Mouse (Mus musculus) neural tube, embryonic 11.5 days (tissue): ENCODE measurements around the gene Akr1b10. TPM values are rescaled to one million over a fixed set of nuclear protein-coding genes. Genes with fewer than 3 reads are reported as not detected.

ENCODE experiments used
- ATAC-seq: fragments of 200-750 bp; cut with Nextera tagmentation; 2 replicates; pipeline ENCODE4 v1.8.0; 2017; ENCODE audit warnings: moderate number of reproducible peaks, mild to moderate bottlenecking, moderate TSS enrichment, moderate library complexity; ENCODE audit not compliant: insufficient read depth, low FRiP score, low TSS enrichment
- DNase-seq: peaks from one replicate; pipeline ENCODE4 v3.0.0-alpha.2; 2015; ENCODE audit warnings: low spot score
- H3K27ac ChIP-seq: fragments of 300-500 bp; sonication (generic); 2 replicates; pipeline ENCODE4 v1.5.1; 2014; ENCODE audit warnings: low read depth, mild to moderate bottlenecking, low read length
- H3K27me3 ChIP-seq: fragments of 300-500 bp; sonication (generic); 2 replicates; pipeline ENCODE4 v1.6.1; 2014; ENCODE audit warnings: mild to moderate bottlenecking, low read length, mixed read lengths; ENCODE audit not compliant: control insufficient read depth, insufficient read depth
- H3K36me3 ChIP-seq: fragments of 300-500 bp; sonication (generic); 2 replicates; pipeline ENCODE4 v1.6.1; 2014; ENCODE audit warnings: mild to moderate bottlenecking, low read length, moderate library complexity, mixed read lengths; ENCODE audit not compliant: control insufficient read depth, insufficient read depth
- H3K4me1 ChIP-seq: fragments of 300-500 bp; sonication (generic); 2 replicates; pipeline ENCODE4 v1.6.1; 2014; ENCODE audit warnings: low read length, mixed read lengths; ENCODE audit not compliant: control insufficient read depth, insufficient read depth
- H3K4me2 ChIP-seq: fragments of 300-500 bp; sonication (generic); 2 replicates; pipeline ENCODE4 v1.6.1; 2014; ENCODE audit warnings: low read depth, mild to moderate bottlenecking, moderate library complexity
- H3K4me3 ChIP-seq: fragments of 300-500 bp; sonication (generic); 2 replicates; pipeline ENCODE4 v1.5.1; 2014; ENCODE audit warnings: low read depth, low read length
- H3K9ac ChIP-seq: fragments of 300-500 bp; sonication (generic); 2 replicates; pipeline ENCODE4 v1.6.1; 2014; ENCODE audit warnings: mild to moderate bottlenecking, low read length
- H3K9me3 ChIP-seq: fragments of 300-500 bp; sonication (generic); 2 replicates; pipeline ENCODE4 v1.6.1; 2016; ENCODE audit warnings: low read length; ENCODE audit not compliant: control insufficient read depth
- WGBS: fragments of 180-500 bp; shearing (Covaris S2); extraction: QIAGEN DNeasy Blood & Tissue Kit; methylation state at CpG from one replicate; pipeline ENCODE4 v1.1.7; 2014; 5-methylcytosine and 5-hydroxymethylcytosine counted together
- polyA plus RNA-seq: library from polyadenylated mRNA; unstranded; fragments of >200 nt; fragmentation: Nextera tagmentation; extraction: Ambion mirVana; gene quantifications from 2 replicates; pipeline ENCODE4 v1.2.1, GENCODE M21; 2014

The Akr1b10 gene
- polyA plus RNA-seq, 1 experiment from 2014 or later, result 15.1 TPM

DNA sequence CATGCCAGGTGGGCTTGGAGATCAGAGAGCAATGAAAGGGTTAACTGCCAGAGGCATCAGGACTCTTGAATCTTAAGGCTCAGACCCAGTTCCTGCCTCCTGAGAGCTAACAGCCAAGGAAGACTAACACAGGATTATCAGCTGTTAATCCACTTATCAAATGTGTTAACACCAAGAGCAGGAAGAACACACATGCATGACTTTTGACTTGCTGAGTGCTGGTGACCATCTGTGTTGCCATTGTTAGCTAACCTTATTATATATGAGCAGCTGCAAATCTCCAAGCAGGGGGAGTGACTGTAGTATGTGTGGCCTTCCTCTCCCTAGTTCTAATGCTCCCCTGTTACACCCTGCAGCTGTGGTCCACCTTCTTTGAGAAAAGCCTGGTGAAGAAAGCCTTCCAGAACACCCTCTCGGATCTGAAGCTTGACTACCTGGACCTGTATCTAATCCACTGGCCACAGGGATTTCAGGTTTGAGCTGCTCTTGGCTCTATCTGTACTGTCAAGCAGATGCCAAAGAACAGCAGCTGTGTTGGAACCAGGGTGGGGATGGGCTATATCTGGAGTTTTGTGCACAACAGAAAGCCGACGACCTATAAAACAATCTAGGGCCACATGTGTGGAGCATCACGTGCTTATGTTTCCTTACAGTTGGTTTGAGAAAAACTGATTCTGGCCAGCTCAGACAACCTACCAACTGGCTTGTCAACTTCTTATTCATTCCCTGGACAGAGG, 4.6 kb downstream of the Akr1b10 start:
- no peaks in the 10 kb centered on the region for H3K9me3 ChIP-seq
- no peak for ATAC-seq
- no peaks in the 10 kb centered on the region for H3K27me3 ChIP-seq
- 0 out of 2 replicates have a peak, but pooled peaks cover 7% of the 10 kb centered on the region for H3K4me1 ChIP-seq
- H3K4me2 ChIP-seq, result no peak overlapping the region
- H3K4me3 ChIP-seq, result no peak overlapping the region
- no peak overlapping the region for H3K9ac ChIP-seq
- H3K27ac ChIP-seq, result no peak overlapping the region
- no peaks in the 10 kb centered on the region for H3K36me3 ChIP-seq
- DNase-seq, result no peak
- WGBS, result 91% methylated on average over 4 of the region's 4 CpGs

GRCm38 (mm10) chr6:34395897-34396296, 11.9 kb downstream of the Akr1b10 start:
- Histone ChIP-seq H3K4me1 (no peaks in the 10 kb centered on the region), H3K4me2 (no peak overlapping the region), H3K27me3 (no peaks in the 10 kb centered on the region), H3K9me3 (no peaks in the 10 kb centered on the region), H3K4me3 (no peak overlapping the region), H3K9ac (no peak overlapping the region), H3K27ac (no peak overlapping the region), H3K36me3 (no peaks in the 10 kb centered on the region)
- WGBS, result 81% methylated on average over 5 of the region's 5 CpGs
- ATAC-seq (no peak), DNase-seq (no peak)

DNA sequence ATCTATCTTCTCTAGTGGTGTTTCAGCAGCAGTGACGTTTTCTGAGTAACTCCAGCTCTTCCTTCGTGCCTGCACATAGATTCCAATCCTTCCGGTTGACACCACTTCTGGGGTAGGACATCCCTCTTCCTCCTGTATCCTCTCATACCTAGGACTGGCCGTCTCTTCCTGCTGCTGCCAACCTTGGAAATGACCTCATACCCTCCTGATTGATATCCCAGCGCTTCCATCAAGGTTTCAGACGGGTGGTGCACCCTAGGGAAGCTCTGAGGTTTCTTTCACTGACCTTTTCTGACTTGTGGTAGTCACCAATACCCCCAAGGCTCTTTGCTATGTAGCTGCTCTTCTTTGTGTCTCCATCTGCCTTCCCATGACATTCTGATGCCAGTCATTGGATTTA, 14.4 kb downstream of the Akr1b10 start:
- H3K27me3 ChIP-seq, result no peaks in the 10 kb centered on the region
- no peak for DNase-seq
- no peak overlapping the region for H3K4me3 ChIP-seq
- no peaks in the 10 kb centered on the region for H3K4me1 ChIP-seq
- no peaks in the 10 kb centered on the region for H3K9me3 ChIP-seq
- no peak overlapping the region for H3K9ac ChIP-seq
- WGBS, result 87% methylated on average over 6 of the region's 6 CpGs
- no peak for ATAC-seq
- H3K4me2 ChIP-seq, result no peak overlapping the region
- no peaks in the 10 kb centered on the region for H3K36me3 ChIP-seq
- H3K27ac ChIP-seq, result no peak overlapping the region

DNA sequence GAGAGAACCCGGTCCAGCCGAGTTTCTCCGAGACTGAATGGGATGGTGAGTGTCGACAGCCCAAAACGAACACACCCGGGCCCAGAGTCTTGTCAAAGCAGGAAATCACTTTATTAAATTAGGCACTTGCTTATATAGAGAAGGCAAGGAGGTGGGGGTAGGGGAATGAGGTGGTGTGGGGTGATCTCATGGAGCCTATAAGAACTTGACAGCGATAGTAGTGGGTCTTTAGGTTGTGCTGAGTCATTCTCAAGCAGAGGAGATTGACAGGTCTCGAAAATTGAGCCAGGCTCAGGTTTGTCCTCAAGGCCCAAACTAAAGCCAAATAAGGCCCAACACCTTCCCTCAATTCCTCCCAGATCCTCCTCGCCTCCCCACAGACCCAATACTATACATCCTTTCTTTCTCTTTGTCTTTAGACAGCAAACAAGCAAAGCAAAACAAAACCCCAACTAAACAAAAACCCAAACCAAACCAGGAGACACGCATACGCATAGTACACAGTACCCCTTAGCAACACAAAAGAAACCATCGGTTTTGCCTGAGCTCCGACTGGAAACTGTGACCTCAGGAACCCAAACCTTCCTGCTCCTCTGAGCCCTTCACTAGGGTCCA, 15.7 kb downstream of the Akr1b10 start:
- Histone ChIP-seq H3K36me3 (no peaks in the 10 kb centered on the region), H3K4me3 (no peak overlapping the region), H3K27ac (no peak overlapping the region), H3K4me2 (no peak overlapping the region), H3K9me3 (no peaks in the 10 kb centered on the region), H3K27me3 (no peaks in the 10 kb centered on the region), H3K4me1 (no peaks in the 10 kb centered on the region), H3K9ac (no peak overlapping the region)
- no peak for DNase-seq
- WGBS, result 87% methylated on average over 13 of the region's 13 CpGs
- ATAC-seq, result no peak

- Histone ChIP-seq H3K27ac (no peak overlapping the region), H3K9ac (no peak overlapping the region), H3K9me3 (no peaks in the 10 kb centered on the region), H3K27me3 (no peaks in the 10 kb centered on the region), H3K4me1 (no peaks in the 10 kb centered on the region), H3K36me3 (no peaks in the 10 kb centered on the region), H3K4me2 (no peak overlapping the region), H3K4me3 (no peak overlapping the region)
- WGBS, result 81% methylated on average over 2 of the region's 2 CpGs
- DNase-seq (no peak), ATAC-seq (no peak)
These were observed 16.7 kb downstream of the Akr1b10 start for GRCm38 (mm10) chr6:34400696-34401095.

DNA sequence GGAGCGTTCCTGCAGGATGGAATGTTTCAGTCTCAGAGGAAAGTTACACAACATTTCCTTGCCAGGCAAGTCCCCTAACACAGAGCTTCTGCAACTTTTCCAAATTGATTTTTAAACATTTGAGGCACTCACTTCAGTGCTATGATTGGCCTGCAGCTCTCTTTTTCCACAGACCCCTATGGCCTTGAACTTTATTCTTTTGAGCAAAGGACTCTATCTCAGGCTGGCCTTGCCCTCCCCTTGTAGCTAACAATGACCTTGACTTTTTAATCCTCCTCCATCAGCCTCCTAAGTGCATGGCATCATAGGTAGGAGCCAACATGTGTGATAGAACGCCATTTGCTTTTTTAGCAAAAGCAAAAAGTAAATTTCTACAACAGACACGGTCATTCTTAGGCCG, 22.7 kb downstream of the Akr1b10 start:
- no peaks in the 10 kb centered on the region for H3K36me3 ChIP-seq
- H3K9ac ChIP-seq, result no peak overlapping the region
- ATAC-seq, result no peak
- H3K27ac ChIP-seq, result no peak overlapping the region
- DNase-seq, result no peak
- no peaks in the 10 kb centered on the region for H3K9me3 ChIP-seq
- no peaks in the 10 kb centered on the region for H3K27me3 ChIP-seq
- no peak overlapping the region for H3K4me2 ChIP-seq
- no peaks in the 10 kb centered on the region for H3K4me1 ChIP-seq
- H3K4me3 ChIP-seq, result no peak overlapping the region
- WGBS, result 93% methylated on average over 4 of the region's 4 CpGs

DNA sequence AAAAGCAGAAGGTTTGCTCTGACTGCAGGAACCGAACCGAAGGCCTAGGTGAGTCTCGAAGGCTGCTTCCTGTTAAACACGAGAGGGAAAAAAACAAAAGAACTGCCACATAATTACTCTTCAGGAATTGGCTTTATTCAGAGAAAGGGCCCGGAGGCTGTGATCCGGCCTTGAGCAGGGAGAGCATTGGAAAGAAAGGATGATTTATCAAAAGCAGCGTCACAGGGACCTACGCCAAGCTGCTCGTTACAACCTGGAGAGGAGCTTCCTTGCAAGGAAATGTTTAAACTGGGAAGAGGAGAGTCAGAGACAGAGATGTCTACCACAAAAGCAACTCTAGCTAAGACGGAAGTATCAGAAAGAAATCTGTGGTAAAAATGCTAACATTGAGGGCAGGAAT, 23.4 kb downstream of the Akr1b10 start:
- no peak for DNase-seq
- Histone ChIP-seq H3K9ac (no peak overlapping the region), H3K27me3 (no peaks in the 10 kb centered on the region), H3K9me3 (no peaks in the 10 kb centered on the region), H3K4me2 (no peak overlapping the region), H3K4me3 (no peak overlapping the region), H3K4me1 (no peaks in the 10 kb centered on the region), H3K36me3 (no peaks in the 10 kb centered on the region), H3K27ac (no peak overlapping the region)
- ATAC-seq, result no peak
- 85% methylated on average over 10 of the region's 10 CpGs for WGBS

GRCm38 (mm10) chr6:34412023-34412422, 28.0 kb downstream of the Akr1b10 start, which contains the start of gene Akr1b7:
Gene Akr1b7, plus strand, starts transcription at chr6:34412334.
- H3K27ac ChIP-seq, result no peak within 1 kb of the TSS
- no peaks in the 10 kb centered on the region for H3K4me1 ChIP-seq
- no peak for ATAC-seq
- H3K9ac ChIP-seq, result no peak within 1 kb of the TSS
- H3K36me3 ChIP-seq, result no peaks in the 10 kb centered on the region
- no peak within 1 kb of the TSS for H3K4me3 ChIP-seq
- H3K9me3 ChIP-seq, result no peaks in the 10 kb centered on the region
- DNase-seq, result no peak
- 88% methylated on average over 6 of the region's 6 CpGs for WGBS
- no peak within 1 kb of the TSS for H3K4me2 ChIP-seq
- H3K27me3 ChIP-seq, result no peaks in the 10 kb centered on the region

DNA sequence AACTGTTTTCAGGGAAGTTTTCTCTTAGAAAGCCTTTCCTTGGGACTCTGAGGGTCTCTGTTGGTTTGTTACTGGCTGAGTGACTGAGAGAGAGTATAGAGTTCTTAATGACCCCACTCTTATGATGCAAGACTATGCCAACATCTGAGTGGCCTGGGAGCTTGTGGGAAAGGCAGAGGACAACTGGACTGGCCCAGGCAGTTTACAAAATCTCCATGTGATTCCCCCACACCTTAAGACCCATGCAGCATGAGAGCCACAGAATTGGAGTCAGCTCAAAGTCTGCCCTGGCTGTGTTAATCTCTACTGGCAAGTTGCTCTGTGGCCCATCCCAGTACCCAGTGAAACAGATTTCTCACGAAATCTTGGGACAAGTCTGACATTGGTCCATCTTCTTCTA, 28.7 kb downstream of the Akr1b10 start:
- 73% methylated on average over 1 of the region's 1 CpGs for WGBS
- no peak for ATAC-seq
- Histone ChIP-seq H3K9ac (no peak overlapping the region), H3K36me3 (no peaks in the 10 kb centered on the region), H3K4me1 (no peaks in the 10 kb centered on the region), H3K27ac (no peak overlapping the region), H3K27me3 (no peaks in the 10 kb centered on the region), H3K4me3 (no peak overlapping the region), H3K9me3 (no peaks in the 10 kb centered on the region), H3K4me2 (no peak overlapping the region)
- DNase-seq, result no peak
